Mouse (Mus musculus): Measurements from ENCODE around the gene Bbx.

DNA sequence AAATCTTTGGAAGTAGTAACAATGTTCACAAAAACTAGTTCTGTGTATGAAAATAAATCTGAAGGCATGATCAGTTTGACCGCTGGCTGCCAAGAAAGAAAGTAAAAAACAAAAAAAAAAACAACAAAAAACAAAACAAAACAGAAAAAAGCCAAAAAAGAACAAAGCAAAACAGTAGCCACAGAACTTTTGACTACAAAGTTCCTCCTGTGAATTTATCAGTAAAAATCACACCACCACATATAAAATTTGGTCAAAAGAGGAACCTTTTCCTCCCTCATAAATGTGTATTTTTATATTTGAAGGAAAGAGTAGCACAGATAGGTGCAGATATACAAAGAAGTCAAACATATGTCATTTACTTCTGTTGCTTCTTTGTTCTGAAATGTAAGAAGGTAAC, 239.6 kb downstream of the Bbx start:
- TF ChIP-seq MAZ (IDR thresholded peaks at IDR 0.05; ENCODE audit: low read depth, low read length) (no peak), ZMIZ1 (IDR thresholded peaks at IDR 0.05; ENCODE audit: low read depth, low read length) (no peak)

All from MEL (cell line).